Mouse (Mus musculus) embryo, embryonic 11 days (tissue): ENCODE data around the gene Esrra.

Source experiments
- DNase-seq: peaks from one replicate; pipeline ENCODE4 v3.0.0-alpha.2; 2015

The Esrra gene

GRCm38 (mm10) chr19:6940396-6941351, 19.1 kb upstream of the Esrra start:
- no peak for DNase-seq

GRCm38 (mm10) chr19:6939106-6940002, 17.7 kb upstream of the Esrra start:
- DNase-seq = no peak

- no peak for DNase-seq
Observed at GRCm38 (mm10) chr19:6937541-6938465, 16.2 kb upstream of the Esrra start.

GRCm38 (mm10) chr19:6936299-6936698, 14.7 kb upstream of the Esrra start:
- no peak for DNase-seq

GRCm38 (mm10) chr19:6934195-6934977, 12.8 kb upstream of the Esrra start, which contains the start of gene Kcnk4:
TSS of gene Kcnk4 (minus strand) at chr19:6934515.
- DNase-seq = no peak

GRCm38 (mm10) chr19:6933436-6934194, 12.0 kb upstream of the Esrra start:
- DNase-seq = no peak

- DNase-seq = no peak
Observed at GRCm38 (mm10) chr19:6933102-6933435, 11.5 kb upstream of the Esrra start.

- no peak for DNase-seq
Observed at GRCm38 (mm10) chr19:6932018-6932417, 10.4 kb upstream of the Esrra start.

- no peak for DNase-seq
Observed at GRCm38 (mm10) chr19:6931002-6931401, 9.4 kb upstream of the Esrra start.

GRCm38 (mm10) chr19:6928080-6928479, 6.5 kb upstream of the Esrra start:
- no peak for DNase-seq

- DNase-seq = peak; percentile 64
Observed at GRCm38 (mm10) chr19:6926559-6927255, 5.1 kb upstream of the Esrra start.

GRCm38 (mm10) chr19:6925611-6926329, 4.2 kb upstream of the Esrra start:
- DNase-seq = no peak

GRCm38 (mm10) chr19:6925307-6925573, 3.6 kb upstream of the Esrra start, which contains the start of gene Catsperz:
TSS of gene Catsperz (minus strand) at chr19:6925380.
- DNase-seq = no peak

- DNase-seq = peak; percentile 90
Observed at GRCm38 (mm10) chr19:6924461-6925306, 3.1 kb upstream of the Esrra start.

- no peak for DNase-seq
Observed at GRCm38 (mm10) chr19:6922901-6923735, 1.5 kb upstream of the Esrra start.

- peak; percentile 70 for DNase-seq
Observed at GRCm38 (mm10) chr19:6920741-6921636, 624 bp downstream of the Esrra start.
